24 mouse cellular contexts compared by ENCODE assay signal in the genomic region with DNA sequence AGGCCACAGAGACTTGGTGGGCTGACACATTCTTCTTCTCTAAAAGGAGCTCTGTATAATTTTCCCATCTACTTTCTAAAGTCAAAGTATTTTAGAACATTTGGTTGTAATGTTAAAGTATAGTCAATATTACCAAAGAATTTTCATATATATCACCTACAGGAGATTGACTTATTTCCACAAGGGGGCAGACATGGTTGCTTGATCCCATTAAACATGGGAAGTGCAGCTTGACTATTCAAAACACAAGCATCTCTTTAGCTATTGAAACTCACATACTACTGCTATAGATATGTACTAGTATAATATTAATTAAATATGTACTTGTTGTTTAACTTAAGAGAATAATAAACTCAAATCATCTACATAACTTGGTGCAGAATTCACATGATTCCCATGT.
DNase-seq lines count a peak whose midpoint lies in the region; ATAC-seq and TF ChIP-seq lines count a peak whose summit lies in the region.
"Had no signal": no experiment of that assay in that cellular context is flagged by ENCODE, and none has a peak within 500 bp of the region (broad histone marks: within the 10 kb centered on the region; RNA-seq: fewer than 3 reads in every experiment).

No protein-coding gene starts in this region.

- DNase-seq in forebrain, embryonic 14.5 days (ENCODE audit: low spot score) = peak; percentile 32
- peak; percentile 21 for DNase-seq in lung, embryonic 14.5 days
- DNase-seq in lung, postnatal 10 days = no peak
- peak; percentile 3 for DNase-seq in MEL (ENCODE audit: low read depth, low spot score)
- peak; percentile 5 for DNase-seq in embryonic facial prominence, embryonic 14.5 days (ENCODE audit: low spot score)
- no peak for DNase-seq in ovary, postnatal 10 days (ENCODE audit: low spot score)
- DNase-seq: adrenal gland, adult 8-10 months; cerebellum, adult 9-11 months; heart, postnatal 36 days; kidney, adult 9 months; kidney, postnatal 36 days; layer of hippocampus, adult 9-11 months; left cerebral cortex, postnatal 4 days; liver; right cerebral cortex, postnatal 25 days; spleen, adult 18-20 months had no signal

- TF ChIP-seq CTCF in lung, embryonic 14.5 days (IDR thresholded peaks at IDR 0.05; ENCODE audit: low read depth) = no peak
- TF ChIP-seq CTCF in MEL (IDR thresholded peaks at IDR 0.05 in 2 of 3, conservative IDR thresholded peaks at IDR 0.05 in 1 of 3; ENCODE audit: control insufficient read depth in 1 of 3, insufficient read depth in 1 of 3, low read depth in 2 of 3, low read length in 3 of 3, poor library complexity in 1 of 3, severe bottlenecking in 1 of 3) = peak in 1 of 3 experiments; percentile 16; a peak in 1 of 6 replicates

- H3K9ac ChIP-seq in forebrain, embryonic 14.5 days (ENCODE audit: low read length) = no peak overlapping the region
- H3K9ac ChIP-seq in forebrain, embryonic 16.5 days (replicated peaks; ENCODE audit: low read depth, low read length) = no peak overlapping the region
- H3K9ac ChIP-seq in lung, embryonic 14.5 days = no peak overlapping the region
- H3K9ac ChIP-seq in MEL (ENCODE audit: control insufficient read depth, low read depth, low read length, poor library complexity, severe bottlenecking) = no peak overlapping the region
- no peak overlapping the region for H3K9ac ChIP-seq in embryonic facial prominence, embryonic 14.5 days (ENCODE audit: low read depth, low read length)
- no peak overlapping the region for H3K9ac ChIP-seq in kidney, embryonic 14.5 days (ENCODE audit: low read depth, low read length)
- H3K9ac ChIP-seq: heart, embryonic 15.5 days; liver, embryonic 15.5 days had no signal

- no peak overlapping the region for H3K27ac ChIP-seq in forebrain, embryonic 14.5 days (ENCODE audit: low read depth, low read length)
- H3K27ac ChIP-seq in forebrain, embryonic 16.5 days (ENCODE audit: low read length) = no peak overlapping the region
- no peak overlapping the region for H3K27ac ChIP-seq in lung, embryonic 14.5 days (ENCODE audit: low read depth)
- no peak overlapping the region for H3K27ac ChIP-seq in MEL (ENCODE audit: control insufficient read depth, low read depth, low read length)
- no peak overlapping the region for H3K27ac ChIP-seq in embryonic facial prominence, embryonic 14.5 days (replicated peaks; ENCODE audit: low read depth, low read length)
- no peak overlapping the region for H3K27ac ChIP-seq in kidney, embryonic 14.5 days (ENCODE audit: low read depth, low read length)
- H3K27ac ChIP-seq: heart, embryonic 15.5 days; liver, embryonic 15.5 days; macrophage had no signal

- no peaks in the 10 kb centered on the region for H3K9me3 ChIP-seq in forebrain, embryonic 14.5 days (replicated peaks; ENCODE audit: control insufficient read depth, low read length)
- H3K9me3 ChIP-seq in forebrain, embryonic 16.5 days (ENCODE audit: control insufficient read depth, low read length) = no peaks in the 10 kb centered on the region
- no peaks in the 10 kb centered on the region for H3K9me3 ChIP-seq in lung, embryonic 14.5 days (ENCODE audit: low read depth, low read length)
- no peaks in the 10 kb centered on the region for H3K9me3 ChIP-seq in MEL (replicated peaks; ENCODE audit: insufficient read depth, low read length)
- H3K9me3 ChIP-seq in embryonic facial prominence, embryonic 14.5 days (ENCODE audit: control insufficient read depth, low read length) = no peaks in the 10 kb centered on the region
- no peaks in the 10 kb centered on the region for H3K9me3 ChIP-seq in kidney, embryonic 14.5 days (ENCODE audit: control insufficient read depth, low read length)
- H3K9me3 ChIP-seq: heart, embryonic 15.5 days; liver, embryonic 15.5 days had no signal

- no peak overlapping the region for H3K4me2 ChIP-seq in forebrain, embryonic 14.5 days (ENCODE audit: low read length)
- H3K4me2 ChIP-seq in forebrain, embryonic 16.5 days (ENCODE audit: low read length) = no peak overlapping the region
- H3K4me2 ChIP-seq in lung, embryonic 14.5 days = no peak overlapping the region
- H3K4me2 ChIP-seq in embryonic facial prominence, embryonic 14.5 days (ENCODE audit: low read depth, low read length) = no peak overlapping the region
- H3K4me2 ChIP-seq in kidney, embryonic 14.5 days (replicated peaks; ENCODE audit: low read depth, low read length) = no peak overlapping the region
- H3K4me2 ChIP-seq: heart, embryonic 15.5 days; liver, embryonic 15.5 days had no signal

- ATAC-seq in forebrain, embryonic 14.5 days = no peak
- ATAC-seq in forebrain, embryonic 16.5 days = no peak
- ATAC-seq in lung, embryonic 14.5 days (ENCODE audit: insufficient read depth) = no peak
- ATAC-seq in embryonic facial prominence, embryonic 14.5 days (ENCODE audit: low read depth) = no peak
- no peak for ATAC-seq in kidney, embryonic 14.5 days (ENCODE audit: low FRiP score, low TSS enrichment)
- ATAC-seq: hindbrain, embryonic 16.5 days; intestine, embryonic 16.5 days; Patski had no signal

- TF ChIP-seq RAD21 in MEL (IDR thresholded peaks at IDR 0.05; ENCODE audit: low read depth, low read length) = peak; percentile 21

- H3K79me2 ChIP-seq in MEL (ENCODE audit: control insufficient read depth, insufficient read depth, low read length, poor library complexity) = no peaks in the 10 kb centered on the region

- no peaks in the 10 kb centered on the region for H3K27me3 ChIP-seq in forebrain, embryonic 14.5 days (replicated peaks; ENCODE audit: control insufficient read depth, insufficient read depth, low read length)
- H3K27me3 ChIP-seq in forebrain, embryonic 16.5 days (replicated peaks; ENCODE audit: control insufficient read depth, insufficient read depth, low read length) = no peaks in the 10 kb centered on the region
- H3K27me3 ChIP-seq in lung, embryonic 14.5 days (ENCODE audit: insufficient read depth, low read length) = no peaks in the 10 kb centered on the region
- H3K27me3 ChIP-seq in MEL (ENCODE audit: control insufficient read depth in 1 of 2, insufficient read depth in 2 of 2, low read length in 2 of 2) = no peaks in the 10 kb centered on the region
- no peaks in the 10 kb centered on the region for H3K27me3 ChIP-seq in embryonic facial prominence, embryonic 14.5 days (replicated peaks; ENCODE audit: control insufficient read depth, insufficient read depth, low read length)
- no peaks in the 10 kb centered on the region for H3K27me3 ChIP-seq in kidney, embryonic 14.5 days (ENCODE audit: control insufficient read depth, insufficient read depth, low read length)
- H3K27me3 ChIP-seq: heart, embryonic 15.5 days; liver, embryonic 15.5 days; Patski had no signal

- no peak for TF ChIP-seq EP300 in MEL (IDR thresholded peaks at IDR 0.05; ENCODE audit: low read depth in 1 of 2, low read length in 2 of 2)

- H3K36me3 ChIP-seq in forebrain, embryonic 14.5 days (ENCODE audit: control insufficient read depth, insufficient read depth, low read length) = no peaks in the 10 kb centered on the region
- no peaks in the 10 kb centered on the region for H3K36me3 ChIP-seq in forebrain, embryonic 16.5 days (ENCODE audit: control insufficient read depth, insufficient read depth)
- no peaks in the 10 kb centered on the region for H3K36me3 ChIP-seq in lung, embryonic 14.5 days (ENCODE audit: insufficient read depth)
- H3K36me3 ChIP-seq in MEL (ENCODE audit: control insufficient read depth in 1 of 2, insufficient read depth in 2 of 2, low read length in 2 of 2) = no peaks in the 10 kb centered on the region
- no peaks in the 10 kb centered on the region for H3K36me3 ChIP-seq in embryonic facial prominence, embryonic 14.5 days (ENCODE audit: control insufficient read depth, insufficient read depth, low read length)
- no peaks in the 10 kb centered on the region for H3K36me3 ChIP-seq in kidney, embryonic 14.5 days (ENCODE audit: control insufficient read depth, insufficient read depth, low read length)
- H3K36me3 ChIP-seq: heart, embryonic 15.5 days; liver, embryonic 15.5 days had no signal

- TF ChIP-seq POLR2A in MEL (IDR thresholded peaks at IDR 0.05; ENCODE audit: control insufficient read depth in 1 of 2, insufficient read depth in 1 of 2, low read depth in 1 of 2, low read length in 2 of 2, poor library complexity in 1 of 2) = no peak

- H3K4me3 ChIP-seq in forebrain, embryonic 14.5 days (ENCODE audit: low read depth, low read length) = no peak overlapping the region
- H3K4me3 ChIP-seq in forebrain, embryonic 16.5 days (replicated peaks; ENCODE audit: low read length) = no peak overlapping the region
- no peak overlapping the region for H3K4me3 ChIP-seq in lung, embryonic 14.5 days (ENCODE audit: low read depth, low read length)
- H3K4me3 ChIP-seq in MEL (ENCODE audit: control insufficient read depth in 1 of 2, insufficient read depth in 1 of 2, low read depth in 2 of 2, low read length in 2 of 2) = no peak overlapping the region
- no peak overlapping the region for H3K4me3 ChIP-seq in embryonic facial prominence, embryonic 14.5 days (ENCODE audit: low read depth, low read length)
- no peak overlapping the region for H3K4me3 ChIP-seq in kidney, embryonic 14.5 days (ENCODE audit: low read length)
- H3K4me3 ChIP-seq: heart, embryonic 15.5 days; liver, embryonic 15.5 days had no signal

- H3K4me1 ChIP-seq in forebrain, embryonic 14.5 days (ENCODE audit: control insufficient read depth, insufficient read depth, low read length) = no peaks in the 10 kb centered on the region
- no peaks in the 10 kb centered on the region for H3K4me1 ChIP-seq in forebrain, embryonic 16.5 days (replicated peaks; ENCODE audit: control insufficient read depth, insufficient read depth, low read length)
- no peaks in the 10 kb centered on the region for H3K4me1 ChIP-seq in lung, embryonic 14.5 days (ENCODE audit: insufficient read depth)
- no peaks in the 10 kb centered on the region for H3K4me1 ChIP-seq in MEL (ENCODE audit: control insufficient read depth in 1 of 2, insufficient read depth in 2 of 2, low read length in 2 of 2)
- H3K4me1 ChIP-seq in embryonic facial prominence, embryonic 14.5 days (ENCODE audit: control insufficient read depth, insufficient read depth, low read length) = no peaks in the 10 kb centered on the region
- no peaks in the 10 kb centered on the region for H3K4me1 ChIP-seq in kidney, embryonic 14.5 days (ENCODE audit: control insufficient read depth, insufficient read depth, low read length)
- H3K4me1 ChIP-seq: heart, embryonic 15.5 days; liver, embryonic 15.5 days had no signal

TF ChIP-seq in MEL, 35 proteins besides CTCF, POLR2A, EP300 and RAD21:
- peak; percentile 10; the same call in 1 of the 2 replicates for TF ChIP-seq ZC3H11A (IDR thresholded peaks at IDR 0.05; ENCODE audit: low read depth, low read length)
- no peak for TF ChIP-seq E2F4 (IDR thresholded peaks at IDR 0.05; ENCODE audit: borderline replicate concordance, low read depth, low read length)
- peak; percentile 37 for TF ChIP-seq SMC3 (IDR thresholded peaks at IDR 0.05; ENCODE audit: low read depth, low read length)
TF ChIP-seq in MEL: peak in this region for 2.

Comparison
In these comparisons a context has a peak if more than half of its experiments do, and no peak if none do; other contexts are left out.
1. DNase-seq: peak in forebrain, embryonic 14.5 days (single experiment), lung, embryonic 14.5 days (single experiment), MEL (single experiment) and embryonic facial prominence, embryonic 14.5 days (single experiment); none in lung, postnatal 10 days (single experiment) and ovary, postnatal 10 days (single experiment).